Mouse (Mus musculus) R1 (cell line): ENCODE data around the gene Marf1.
"Not testable (repeated sequence)": the region's sequence is repeated elsewhere in the genome, so short reads cannot be mapped to it uniquely, and the experiment has no call there.

Experiments
- DNase-seq: peaks from one replicate; pipeline ENCODE4 v3.0.0-alpha.2; 2018; ENCODE audit warnings: low read depth, low spot score

The Marf1 gene

GRCm38 (mm10) chr16:14162988-14163416 lies at the start of gene Marf1, which contains the start of gene Nde1:
Gene Marf1 (minus strand): TSS chr16:14163351.
Gene Nde1 (plus strand): TSS chr16:14163275.
- peak; percentile 93 for DNase-seq

GRCm38 (mm10) chr16:14198798-14199197 lies 35.6 kb upstream of the Marf1 start:
- no peak for DNase-seq

GRCm38 (mm10) chr16:14195427-14195826 lies 32.3 kb upstream of the Marf1 start:
- peak; percentile 74 for DNase-seq

- DNase-seq: peak; percentile 52
Measured at GRCm38 (mm10) chr16:14194164-14194950, 31.2 kb upstream of the Marf1 start.

GRCm38 (mm10) chr16:14185516-14185915 lies 22.4 kb upstream of the Marf1 start:
- no peak for DNase-seq

- no peak for DNase-seq
Measured at GRCm38 (mm10) chr16:14183856-14184255, 20.7 kb upstream of the Marf1 start.

- DNase-seq: no peak
Measured at GRCm38 (mm10) chr16:14182360-14182759, 19.2 kb upstream of the Marf1 start.

GRCm38 (mm10) chr16:14180163-14180733 lies 17.1 kb upstream of the Marf1 start:
- DNase-seq: no peak

- DNase-seq: no peak
Measured at GRCm38 (mm10) chr16:14178041-14178440, 14.9 kb upstream of the Marf1 start.

- no peak for DNase-seq
Measured at GRCm38 (mm10) chr16:14169706-14170105, 6.6 kb upstream of the Marf1 start.

- DNase-seq: peak; percentile 50
Measured at GRCm38 (mm10) chr16:14166490-14166889, 3.3 kb upstream of the Marf1 start.

- no peak for DNase-seq
Measured at GRCm38 (mm10) chr16:14163731-14164130, 580 bp upstream of the Marf1 start.

- DNase-seq: no peak
Measured at GRCm38 (mm10) chr16:14160941-14161340, 2.2 kb downstream of the Marf1 start.

- DNase-seq: peak; percentile 87
Measured at GRCm38 (mm10) chr16:14159746-14160131, 3.4 kb downstream of the Marf1 start.

GRCm38 (mm10) chr16:14158936-14159745 lies 4.0 kb downstream of the Marf1 start:
- DNase-seq: peak; percentile 99

GRCm38 (mm10) chr16:14158536-14158935 lies 4.6 kb downstream of the Marf1 start:
- no peak for DNase-seq

- DNase-seq: no peak
Measured at GRCm38 (mm10) chr16:14156312-14156711, 6.8 kb downstream of the Marf1 start.

GRCm38 (mm10) chr16:14155638-14156037 lies 7.5 kb downstream of the Marf1 start:
- DNase-seq: not testable (repeated sequence)

GRCm38 (mm10) chr16:14151718-14152117 lies 11.4 kb downstream of the Marf1 start:
- no peak for DNase-seq

GRCm38 (mm10) chr16:14147712-14148111 lies 15.4 kb downstream of the Marf1 start:
- DNase-seq: no peak

- no peak for DNase-seq
Measured at GRCm38 (mm10) chr16:14143298-14143697, 19.9 kb downstream of the Marf1 start.

GRCm38 (mm10) chr16:14139106-14139505 lies 24.0 kb downstream of the Marf1 start:
- no peak for DNase-seq
